Mouse (Mus musculus): Measurements from ENCODE around the gene Slc30a1.

GRCm38 (mm10) chr1:191864551-191865027 lies 42.0 kb upstream of the Slc30a1 start:
- no peak for TF ChIP-seq CTCF (IDR thresholded peaks at IDR 0.05; ENCODE audit: low read depth)
- no peak for TF ChIP-seq EP300 (IDR thresholded peaks at IDR 0.05; ENCODE audit: low read depth)

Measured in liver, embryonic 14.5 days (tissue).